Mouse (Mus musculus) heart, embryonic 15.5 days (tissue): ENCODE data around the gene Hist1h3a. TPM values are rescaled to one million over a fixed set of nuclear protein-coding genes. Genes with fewer than 3 reads are reported as not detected.
"Not testable (repeated sequence)": the region's sequence is repeated elsewhere in the genome, so short reads cannot be mapped to it uniquely, and the experiment has no call there.

ENCODE experiments used
- ATAC-seq: fragments of 200-750 bp; cut with Nextera tagmentation; replicated peaks from 2 replicates; pipeline ENCODE4 v1.8.0; 2017; ENCODE audit warnings: low read depth, moderate TSS enrichment; ENCODE audit not compliant: insufficient number of reproducible peaks, insufficient read depth, low FRiP score
- H3K27ac ChIP-seq: fragments of 300-500 bp; sonication (generic); 2 replicates; pipeline ENCODE4 v1.5.1; 2015; ENCODE audit warnings: mild to moderate bottlenecking, inconsistent platforms
- H3K27me3 ChIP-seq: fragments of 300-500 bp; sonication (generic); 2 replicates; pipeline ENCODE4 v1.6.1; 2015; ENCODE audit warnings: inconsistent platforms
- H3K36me3 ChIP-seq: fragments of 300-500 bp; sonication (generic); 2 replicates; pipeline ENCODE4 v1.6.1; 2015; ENCODE audit warnings: mild to moderate bottlenecking, inconsistent platforms
- H3K4me1 ChIP-seq: fragments of 300-500 bp; sonication (generic); replicated peaks from 2 replicates; pipeline ENCODE4 v1.6.1; 2015; ENCODE audit warnings: inconsistent platforms
- H3K4me2 ChIP-seq: fragments of 300-500 bp; sonication (generic); 2 replicates; pipeline ENCODE4 v1.6.1; 2015; ENCODE audit warnings: inconsistent platforms, mild to moderate bottlenecking, moderate library complexity
- H3K4me3 ChIP-seq: fragments of 300-500 bp; sonication (generic); 2 replicates; pipeline ENCODE4 v1.5.1; 2015; ENCODE audit warnings: mild to moderate bottlenecking, inconsistent platforms
- H3K9ac ChIP-seq: fragments of 300-500 bp; sonication (generic); 2 replicates; pipeline ENCODE4 v1.6.1; 2015; ENCODE audit warnings: mild to moderate bottlenecking, inconsistent platforms
- H3K9me3 ChIP-seq: fragments of 300-500 bp; sonication (generic); replicated peaks from 2 replicates; pipeline ENCODE4 v1.6.1; 2016; ENCODE audit warnings: inconsistent platforms
- WGBS: fragments of 180-500 bp; shearing (Covaris S2); methylation state at CpG from one replicate; pipeline ENCODE4 v1.1.7; 2015; ENCODE audit warnings: mixed read lengths; 5-methylcytosine and 5-hydroxymethylcytosine counted together
- polyA plus RNA-seq: library from polyadenylated mRNA; unstranded; fragments of >200 nt; fragmentation: Nextera tagmentation; extraction: Ambion mirVana; gene quantifications from 2 replicates; pipeline ENCODE4 v1.2.1, GENCODE M21; 2015

Gene Hist1h3a
- polyA plus RNA-seq: 1.5 and 2.4 TPM in 2 replicates

- WGBS: under 1% methylated on average over 29 of the region's 52 CpGs
- H3K27ac ChIP-seq: peak within 1 kb of the TSS; percentile 95
- ATAC-seq: peak; percentile 51
- peaks cover 34% of the 10 kb centered on the region for H3K4me1 ChIP-seq
- H3K36me3 ChIP-seq, H3K9me3 ChIP-seq, H3K27me3 ChIP-seq: not testable (repeated sequence)
- H3K4me3 ChIP-seq: peak within 1 kb of the TSS; percentile 68
- peak within 1 kb of the TSS; percentile 92 for H3K4me2 ChIP-seq
- H3K9ac ChIP-seq: peak within 1 kb of the TSS; percentile 75
These were observed at the start of gene Hist1h3a for GRCm38 (mm10) chr13:23761871-23762821. Gene Hist1h3a, minus strand, starts transcription at chr13:23762386.

- 78% methylated on average over 15 of the region's 15 CpGs for WGBS
- Histone ChIP-seq H3K27ac (no peak within 1 kb of the TSS), H3K4me3 (no peak within 1 kb of the TSS), H3K36me3 (no peaks in the 10 kb centered on the region), H3K4me2 (no peak within 1 kb of the TSS), H3K9ac (no peak within 1 kb of the TSS), H3K27me3 (no peaks in the 10 kb centered on the region), H3K4me1 (no peaks in the 10 kb centered on the region), H3K9me3 (no peaks in the 10 kb centered on the region)
- ATAC-seq: no peak
These were observed 44.4 kb upstream of the Hist1h3a start, which contains the start of gene Slc17a2 for GRCm38 (mm10) chr13:23806422-23807052. Gene Slc17a2, plus strand, starts transcription at chr13:23806993.

- Histone ChIP-seq H3K4me2 (no peak overlapping the region), H3K9ac (no peak overlapping the region), H3K4me3 (no peak overlapping the region), H3K36me3 (no peaks in the 10 kb centered on the region), H3K4me1 (no peaks in the 10 kb centered on the region), H3K27me3 (no peaks in the 10 kb centered on the region), H3K27ac (no peak overlapping the region), H3K9me3 (no peaks in the 10 kb centered on the region)
- WGBS: 72% methylated on average over 2 of the region's 2 CpGs
- no peak for ATAC-seq
These were observed 42.3 kb upstream of the Hist1h3a start for GRCm38 (mm10) chr13:23804532-23804931.

- H3K4me3 ChIP-seq: no peak overlapping the region
- WGBS: 76% methylated on average over 5 of the region's 5 CpGs
- H3K9me3 ChIP-seq: no peaks in the 10 kb centered on the region
- H3K4me2 ChIP-seq: no peak overlapping the region
- H3K27ac ChIP-seq: no peak overlapping the region
- no peak overlapping the region for H3K9ac ChIP-seq
- no peaks in the 10 kb centered on the region for H3K4me1 ChIP-seq
- no peaks in the 10 kb centered on the region for H3K36me3 ChIP-seq
- H3K27me3 ChIP-seq: no peaks in the 10 kb centered on the region
- ATAC-seq: no peak
These were observed 37.2 kb upstream of the Hist1h3a start for GRCm38 (mm10) chr13:23799405-23799804.

- Histone ChIP-seq H3K4me1 (no peaks in the 10 kb centered on the region), H3K9me3 (no peaks in the 10 kb centered on the region), H3K9ac (no peak overlapping the region), H3K4me3 (no peak overlapping the region), H3K36me3 (no peaks in the 10 kb centered on the region), H3K27me3 (no peaks in the 10 kb centered on the region), H3K4me2 (no peak overlapping the region), H3K27ac (no peak overlapping the region)
- 46% methylated on average over 2 of the region's 2 CpGs for WGBS
- ATAC-seq: no peak
These were observed 30.3 kb upstream of the Hist1h3a start for GRCm38 (mm10) chr13:23792520-23792919.

GRCm38 (mm10) chr13:23779025-23779424 is 16.8 kb upstream of the Hist1h3a start:
- H3K36me3 ChIP-seq: no peaks in the 10 kb centered on the region
- no peak overlapping the region for H3K9ac ChIP-seq
- H3K4me1 ChIP-seq: no peaks in the 10 kb centered on the region
- no peaks in the 10 kb centered on the region for H3K27me3 ChIP-seq
- H3K27ac ChIP-seq: no peak overlapping the region
- no peak overlapping the region for H3K4me3 ChIP-seq
- no peak overlapping the region for H3K4me2 ChIP-seq
- ATAC-seq: no peak
- H3K9me3 ChIP-seq: no peaks in the 10 kb centered on the region
- WGBS: 57% methylated on average over 4 of the region's 4 CpGs

- WGBS: 91% methylated on average over 7 of the region's 7 CpGs
These were observed 16.2 kb upstream of the Hist1h3a start for GRCm38 (mm10) chr13:23778339-23778738.

GRCm38 (mm10) chr13:23772561-23773313 is 10.6 kb upstream of the Hist1h3a start:
- H3K27me3 ChIP-seq: no peaks in the 10 kb centered on the region
- H3K4me2 ChIP-seq: peak overlapping the region; percentile 57
- H3K9me3 ChIP-seq: no peaks in the 10 kb centered on the region
- no peak overlapping the region for H3K27ac ChIP-seq
- H3K4me1 ChIP-seq: peaks cover 8% of the 10 kb centered on the region; the same call in 1 of the 2 replicates
- no peaks in the 10 kb centered on the region for H3K36me3 ChIP-seq
- H3K4me3 ChIP-seq: peak overlapping the region; percentile 24
- H3K9ac ChIP-seq: no peak overlapping the region
- peak; percentile 88 for ATAC-seq
- 17% methylated on average over 21 of the region's 21 CpGs for WGBS

More at GRCm38 (mm10) chr13:23778339-23778738, 16.2 kb upstream of the Hist1h3a start:
- H3K36me3 ChIP-seq: no peaks in the 10 kb centered on the region
- H3K4me1 ChIP-seq: no peaks in the 10 kb centered on the region
- H3K27me3 ChIP-seq: no peaks in the 10 kb centered on the region
- H3K9me3 ChIP-seq: no peaks in the 10 kb centered on the region
- no peak overlapping the region for H3K27ac ChIP-seq
- H3K9ac ChIP-seq: no peak overlapping the region
- H3K4me2 ChIP-seq: no peak overlapping the region
- no peak for ATAC-seq
- no peak overlapping the region for H3K4me3 ChIP-seq

GRCm38 (mm10) chr13:23769613-23770012 is 7.4 kb upstream of the Hist1h3a start, which contains the start of gene Trim38:
Gene Trim38, plus strand, starts transcription at chr13:23769913.
- H3K9ac ChIP-seq, H3K9me3 ChIP-seq, ATAC-seq, H3K4me1 ChIP-seq, H3K27ac ChIP-seq, H3K27me3 ChIP-seq, H3K4me3 ChIP-seq, H3K4me2 ChIP-seq, H3K36me3 ChIP-seq: not testable (repeated sequence)
- WGBS: 87% methylated on average over 2 of the region's 2 CpGs

GRCm38 (mm10) chr13:23768834-23769397 is 6.7 kb upstream of the Hist1h3a start:
- no peak overlapping the region for H3K27ac ChIP-seq
- no peak overlapping the region for H3K4me2 ChIP-seq
- no peak overlapping the region for H3K9ac ChIP-seq
- no peak for ATAC-seq
- no peaks in the 10 kb centered on the region for H3K27me3 ChIP-seq
- H3K4me1 ChIP-seq: peaks cover 14% of the 10 kb centered on the region
- 39% methylated on average over 5 of the region's 5 CpGs for WGBS
- no peak overlapping the region for H3K4me3 ChIP-seq
- H3K36me3 ChIP-seq: no peaks in the 10 kb centered on the region
- no peaks in the 10 kb centered on the region for H3K9me3 ChIP-seq

GRCm38 (mm10) chr13:23766772-23767171 is 4.6 kb upstream of the Hist1h3a start:
- no peaks in the 10 kb centered on the region for H3K27me3 ChIP-seq
- no peak overlapping the region for H3K4me2 ChIP-seq
- peaks cover 19% of the 10 kb centered on the region for H3K4me1 ChIP-seq
- H3K9me3 ChIP-seq: no peaks in the 10 kb centered on the region
- no peak overlapping the region for H3K4me3 ChIP-seq
- ATAC-seq: no peak
- H3K9ac ChIP-seq: no peak overlapping the region
- H3K36me3 ChIP-seq: no peaks in the 10 kb centered on the region
- no peak overlapping the region for H3K27ac ChIP-seq
